Mouse (Mus musculus) liver, embryonic 11.5 days (tissue): ENCODE results near the gene Orm1. TPM values are rescaled to one million over a fixed set of nuclear protein-coding genes. Genes with fewer than 3 reads are reported as not detected.

Source experiments
- ATAC-seq: fragments of 200-750 bp; cut with Nextera tagmentation; replicated peaks from 2 replicates; pipeline ENCODE4 v1.8.0; 2017; ENCODE audit warnings: moderate number of reproducible peaks, mild to moderate bottlenecking, moderate TSS enrichment, moderate library complexity; ENCODE audit not compliant: low FRiP score
- DNase-seq: peaks from one replicate; pipeline ENCODE4 v3.0.0-alpha.2; 2017; ENCODE audit warnings: low spot score
- H3K27ac ChIP-seq: fragments of 300-500 bp; sonication (generic); 2 replicates; pipeline ENCODE4 v1.5.1; 2014; ENCODE audit warnings: mild to moderate bottlenecking, low read depth, low read length, control low read depth
- H3K27me3 ChIP-seq: fragments of 300-500 bp; sonication (generic); replicated peaks from 2 replicates; pipeline ENCODE4 v1.6.1; 2014; ENCODE audit warnings: low read length, mixed read lengths; ENCODE audit not compliant: control insufficient read depth, insufficient read depth
- H3K36me3 ChIP-seq: fragments of 300-500 bp; sonication (generic); 2 replicates; pipeline ENCODE4 v1.6.1; 2014; ENCODE audit warnings: mild to moderate bottlenecking, low read length, moderate library complexity, mixed read lengths; ENCODE audit not compliant: control insufficient read depth, insufficient read depth
- H3K4me1 ChIP-seq: fragments of 300-500 bp; sonication (generic); replicated peaks from 2 replicates; pipeline ENCODE4 v1.6.1; 2014; ENCODE audit warnings: low read length, mixed read lengths; ENCODE audit not compliant: control insufficient read depth, insufficient read depth
- H3K4me2 ChIP-seq: fragments of 300-500 bp; sonication (generic); 2 replicates; pipeline ENCODE4 v1.6.1; 2014; ENCODE audit warnings: mild to moderate bottlenecking, control low read depth, moderate library complexity
- H3K4me3 ChIP-seq: fragments of 300-500 bp; sonication (generic); 2 replicates; pipeline ENCODE4 v1.5.1; 2014; ENCODE audit warnings: low read depth, low read length, control low read depth
- H3K9ac ChIP-seq: fragments of 300-500 bp; sonication (generic); 2 replicates; pipeline ENCODE4 v1.6.1; 2014; ENCODE audit warnings: low read depth, low read length, control low read depth
- H3K9me3 ChIP-seq: fragments of 300-500 bp; sonication (generic); 2 replicates; pipeline ENCODE4 v1.6.1; 2016; ENCODE audit warnings: low read length, inconsistent platforms, mixed read lengths; ENCODE audit not compliant: control insufficient read depth
- WGBS: fragments of 180-500 bp; shearing (Covaris S2); extraction: QIAGEN DNeasy Blood & Tissue Kit; methylation state at CpG from one replicate; pipeline ENCODE4 v1.1.7; 2014; 5-methylcytosine and 5-hydroxymethylcytosine counted together
- polyA plus RNA-seq: library from polyadenylated mRNA; unstranded; fragments of >200 nt; fragmentation: Nextera tagmentation; extraction: Ambion mirVana; gene quantifications from 2 replicates; pipeline ENCODE4 v1.2.1, GENCODE M21; 2014

The Orm1 gene
- polyA plus RNA-seq, 1 experiment from 2014 or later: not detected

DNA sequence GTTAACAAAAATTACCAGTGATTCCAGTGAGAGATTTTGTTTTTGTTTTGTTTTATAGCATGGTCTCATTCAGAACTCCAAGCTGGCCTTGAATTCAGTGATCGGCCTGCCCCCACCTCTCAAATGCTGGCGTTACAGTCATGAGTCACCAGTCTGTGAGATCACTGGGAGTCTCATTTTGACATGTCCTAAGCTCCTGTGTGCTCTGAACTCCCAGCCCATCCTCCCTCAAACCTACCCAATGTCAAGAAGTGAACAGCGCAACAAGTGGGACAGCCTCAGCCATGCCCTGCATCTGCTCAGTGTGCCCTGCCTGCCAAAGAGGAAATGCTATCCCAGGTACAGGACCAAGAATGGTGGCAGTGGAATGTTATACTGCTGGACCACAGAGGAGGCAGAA lies 40.9 kb downstream of the Orm1 start:
- WGBS: 83% methylated on average over 3 of the region's 3 CpGs
- H3K4me1 ChIP-seq: peaks cover 20% of the 10 kb centered on the region
- H3K9me3 ChIP-seq: no peaks in the 10 kb centered on the region
- ATAC-seq: no peak
- no peak overlapping the region for H3K4me3 ChIP-seq
- H3K4me2 ChIP-seq: no peak overlapping the region
- no peak overlapping the region for H3K9ac ChIP-seq
- DNase-seq: no peak
- H3K36me3 ChIP-seq: peaks cover 13% of the 10 kb centered on the region
- H3K27ac ChIP-seq: no peak overlapping the region
- no peaks in the 10 kb centered on the region for H3K27me3 ChIP-seq

DNA sequence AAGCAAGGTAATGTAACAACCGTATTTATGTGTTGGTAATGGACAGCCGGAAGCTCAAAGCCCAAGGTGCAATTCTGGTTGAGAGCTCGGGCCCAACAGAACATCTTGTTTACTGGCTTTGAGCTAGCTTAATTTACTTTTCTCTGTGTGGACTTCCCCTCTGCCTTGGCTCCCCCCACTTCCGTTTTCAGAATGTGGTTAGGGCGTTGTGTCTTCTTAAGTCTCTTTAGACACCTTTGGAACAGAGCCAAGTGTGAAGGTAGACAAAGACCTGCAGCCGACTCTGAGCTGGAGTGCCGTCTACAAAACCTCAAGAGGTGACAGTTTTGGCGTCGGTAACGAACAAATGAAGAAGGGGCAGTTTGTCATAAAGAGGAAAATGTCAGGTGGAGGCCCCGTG lies 41.4 kb downstream of the Orm1 start:
- WGBS: 65% methylated on average over 11 of the region's 11 CpGs
- no peaks in the 10 kb centered on the region for H3K9me3 ChIP-seq
- no peak for ATAC-seq
- DNase-seq: no peak
- H3K4me3 ChIP-seq: no peak overlapping the region
- H3K36me3 ChIP-seq: peaks cover 9% of the 10 kb centered on the region
- H3K9ac ChIP-seq: no peak overlapping the region
- H3K27ac ChIP-seq: no peak overlapping the region
- H3K4me2 ChIP-seq: no peak overlapping the region
- H3K27me3 ChIP-seq: no peaks in the 10 kb centered on the region
- peaks cover 21% of the 10 kb centered on the region for H3K4me1 ChIP-seq

DNA sequence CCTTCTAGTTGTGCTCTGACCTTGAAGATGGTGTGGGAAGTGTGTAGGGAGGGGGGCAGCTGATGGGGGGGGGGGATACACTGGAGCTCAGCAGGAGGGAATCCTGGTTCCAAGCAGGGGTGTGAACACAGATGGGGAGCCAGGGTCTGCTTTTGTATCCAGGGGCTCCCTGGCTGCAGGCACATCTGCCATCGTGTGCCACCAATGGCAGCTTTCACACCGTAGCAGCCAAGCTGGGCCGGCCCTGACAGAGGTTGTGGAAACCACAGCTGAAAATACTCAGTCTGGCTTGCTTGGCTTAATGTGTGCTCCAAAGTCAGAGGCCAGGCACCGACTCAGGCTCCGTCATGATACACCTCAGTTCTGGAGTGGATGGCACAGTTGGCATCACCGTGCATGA lies 43.7 kb downstream of the Orm1 start:
- WGBS: 86% methylated on average over 6 of the region's 6 CpGs
- H3K4me3 ChIP-seq: no peak overlapping the region
- no peak for DNase-seq
- no peak overlapping the region for H3K4me2 ChIP-seq
- ATAC-seq: no peak
- H3K36me3 ChIP-seq: peaks cover 3% of the 10 kb centered on the region; the same call in 1 of the 2 replicates
- H3K27ac ChIP-seq: no peak overlapping the region
- peaks cover 17% of the 10 kb centered on the region for H3K4me1 ChIP-seq
- no peaks in the 10 kb centered on the region for H3K27me3 ChIP-seq
- no peak overlapping the region for H3K9ac ChIP-seq
- H3K9me3 ChIP-seq: no peaks in the 10 kb centered on the region

DNA sequence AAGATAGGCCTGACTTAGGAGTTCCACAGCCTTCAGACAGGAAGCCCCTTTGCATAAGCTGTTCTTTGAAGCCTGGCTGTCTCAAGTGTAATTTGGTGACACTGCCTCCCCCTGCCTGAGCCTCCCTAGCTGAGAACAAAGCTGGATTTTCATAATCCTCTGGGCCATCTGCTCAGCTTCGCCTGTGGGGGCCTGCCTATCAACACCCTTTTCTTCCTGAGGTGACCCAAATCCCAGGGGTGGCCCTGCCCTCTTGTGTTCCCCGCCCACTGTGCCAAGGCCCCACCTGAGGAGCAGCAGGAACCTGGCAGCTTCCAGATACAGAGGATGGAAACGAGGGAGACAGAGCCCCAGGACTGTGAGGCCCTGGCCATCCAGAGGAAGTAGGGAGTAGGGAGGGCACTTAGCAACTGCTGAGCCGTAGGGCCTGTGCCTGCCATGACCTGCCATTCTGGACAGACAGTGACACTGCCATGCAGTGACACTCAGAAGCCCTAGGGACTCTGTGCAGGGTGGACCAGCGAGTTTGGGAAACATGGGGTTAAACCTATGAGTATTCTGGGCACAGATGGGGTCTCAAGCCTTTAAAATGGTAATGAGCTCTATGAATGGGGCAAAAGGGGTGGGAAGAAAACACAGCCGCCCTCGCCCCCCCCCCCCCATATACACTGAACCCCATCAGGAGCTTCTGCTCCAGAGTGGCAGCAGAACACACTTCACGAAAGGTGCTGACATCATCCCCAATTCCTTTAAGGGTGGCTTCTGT lies 44.9 kb downstream of the Orm1 start:
- H3K4me1 ChIP-seq: peaks cover 8% of the 10 kb centered on the region
- no peaks in the 10 kb centered on the region for H3K27me3 ChIP-seq
- no peak overlapping the region for H3K4me3 ChIP-seq
- H3K9me3 ChIP-seq: no peaks in the 10 kb centered on the region
- no peak overlapping the region for H3K4me2 ChIP-seq
- 54% methylated on average over 8 of the region's 8 CpGs for WGBS
- DNase-seq (no peak), ATAC-seq (peak; percentile 20; the same call in 1 of the 2 replicates)
- peaks cover 3% of the 10 kb centered on the region; the same call in 1 of the 2 replicates for H3K36me3 ChIP-seq
- H3K9ac ChIP-seq: no peak overlapping the region
- no peak overlapping the region for H3K27ac ChIP-seq

DNA sequence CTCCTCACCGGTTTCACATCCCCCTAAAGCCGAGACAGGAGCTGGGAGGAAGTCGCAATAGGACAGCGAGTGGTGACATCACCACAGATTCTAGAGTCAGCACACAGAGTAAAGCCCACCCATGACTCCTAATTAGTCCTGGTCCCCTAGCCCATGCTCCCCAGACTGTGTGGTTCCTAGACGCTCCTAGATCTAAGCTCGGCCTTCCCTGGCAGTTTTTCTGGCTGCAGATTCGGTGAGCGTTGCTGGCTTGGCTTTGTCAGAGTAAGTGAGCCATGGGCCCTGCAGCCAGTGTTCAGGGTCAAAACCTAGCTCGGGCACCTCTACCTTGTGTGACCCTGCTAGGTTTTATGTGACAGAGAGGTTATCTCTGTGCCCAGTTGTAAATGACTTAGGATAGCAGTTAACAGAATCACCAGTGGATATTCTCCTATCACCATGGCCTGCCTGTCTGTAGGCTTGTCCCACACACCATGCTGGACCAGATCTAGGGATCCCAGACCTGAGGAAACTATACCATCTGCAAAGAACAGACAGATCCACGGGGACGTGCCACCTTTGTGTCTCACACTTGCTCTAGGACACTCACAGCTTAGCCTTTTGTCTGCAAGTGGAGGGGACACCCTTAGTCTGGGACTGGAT lies 45.6 kb downstream of the Orm1 start:
- H3K27ac ChIP-seq: no peak overlapping the region
- no peaks in the 10 kb centered on the region for H3K27me3 ChIP-seq
- peaks cover 3% of the 10 kb centered on the region; the same call in 1 of the 2 replicates for H3K36me3 ChIP-seq
- no peak overlapping the region for H3K4me2 ChIP-seq
- H3K9me3 ChIP-seq: no peaks in the 10 kb centered on the region
- DNase-seq: no peak
- no peak overlapping the region for H3K4me3 ChIP-seq
- peaks cover 8% of the 10 kb centered on the region for H3K4me1 ChIP-seq
- ATAC-seq: peak; percentile 50
- WGBS: 61% methylated on average over 11 of the region's 11 CpGs
- H3K9ac ChIP-seq: no peak overlapping the region

DNA sequence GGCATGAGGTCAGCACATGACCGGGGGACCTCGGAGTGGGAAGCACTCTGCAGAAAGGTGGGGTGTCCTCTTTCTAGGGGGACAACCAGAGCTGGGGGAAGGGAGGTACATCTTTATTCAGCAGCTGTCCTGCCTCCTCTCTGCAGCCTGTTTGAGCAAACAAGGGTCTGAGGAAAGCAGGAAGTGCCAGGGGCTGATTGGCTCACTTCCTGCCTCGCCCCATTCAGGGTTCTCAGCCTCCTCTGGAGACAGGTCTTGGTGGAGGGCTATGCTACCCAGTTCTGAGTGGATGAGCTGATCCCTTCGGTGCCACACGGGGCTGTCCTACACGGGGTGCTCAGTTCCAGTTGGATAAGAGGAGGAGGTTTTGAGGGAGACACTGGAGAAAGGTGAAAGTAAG lies 47.0 kb downstream of the Orm1 start:
- ATAC-seq (no peak), DNase-seq (no peak)
- Histone ChIP-seq H3K9ac (no peak overlapping the region), H3K27ac (no peak overlapping the region), H3K27me3 (no peaks in the 10 kb centered on the region), H3K4me3 (no peak overlapping the region), H3K36me3 (peaks cover 4% of the 10 kb centered on the region; the same call in 1 of the 2 replicates), H3K9me3 (no peaks in the 10 kb centered on the region), H3K4me2 (no peak overlapping the region), H3K4me1 (peaks cover 8% of the 10 kb centered on the region)
- WGBS: 71% methylated on average over 6 of the region's 6 CpGs

Other genes starting within 250 kb of the Orm1 start
- gene Ambp, start 189.8 kb upstream of the Orm1 start, polyA plus RNA-seq: 736 and 748 TPM in 2 replicates
- 7.9 and 9.0 TPM in 2 replicates for gene Kif12, start 172.4 kb upstream of the Orm1 start, polyA plus RNA-seq
- 5.0 and 6.4 TPM in 2 replicates for gene Col27a1, start 130.6 kb upstream of the Orm1 start, polyA plus RNA-seq
- gene Orm3, start 11.6 kb downstream of the Orm1 start, polyA plus RNA-seq: not detected in 2 replicates
- not detected in 2 replicates for gene Orm2, start 17.9 kb downstream of the Orm1 start, polyA plus RNA-seq
- 8.8 and 8.9 TPM in 2 replicates for gene Akna, start 58.8 kb downstream of the Orm1 start, polyA plus RNA-seq
- gene Whrn, start 151.4 kb downstream of the Orm1 start, polyA plus RNA-seq: 2.0 and 2.4 TPM in 2 replicates
- 191 and 204 TPM in 2 replicates for gene Atp6v1g1, start 200.2 kb downstream of the Orm1 start, polyA plus RNA-seq
- gene Tmem268, start 214.2 kb downstream of the Orm1 start, polyA plus RNA-seq: 9.0 and 10.2 TPM in 2 replicates